Mouse (Mus musculus) ES-E14 (cell line): Measurements from ENCODE around the gene Ehd2. TPM values are rescaled to one million over a fixed set of nuclear protein-coding genes. Genes with fewer than 3 reads are reported as not detected.

Source experiments
- DNase-seq: peaks from one replicate; pipeline ENCODE4 v3.0.0-alpha.2; 2013; ENCODE audit warnings: low read depth, low spot score
- H3K27ac ChIP-seq: 2 replicates; pipeline ENCODE4 v1.5.1; 2012; ENCODE audit warnings: low read depth, mild to moderate bottlenecking, low read length, moderate library complexity, mixed read lengths; ENCODE audit not compliant: poor library complexity, insufficient read depth, severe bottlenecking
- H3K36me3 ChIP-seq: 2 replicates; pipeline ENCODE4 v1.6.1; 2012; ENCODE audit warnings: mild to moderate bottlenecking, low read length, moderate library complexity, mixed read lengths; ENCODE audit not compliant: control insufficient read depth, poor library complexity, insufficient read depth, severe bottlenecking
- H3K4me1 ChIP-seq, 2 experiments: fragments of 150-350 bp in 1 of 2; sonication (generic) in 1 of 2; 2 replicates each; pipeline ENCODE4 v1.6.1; 2012; ENCODE audit warnings: low read length in 2 of 2, mild to moderate bottlenecking in 1 of 2, mixed read lengths in 1 of 2; ENCODE audit not compliant: control insufficient read depth in 2 of 2, insufficient read depth in 2 of 2, poor library complexity in 1 of 2
- H3K4me3 ChIP-seq, 2 experiments: fragments of 150-350 bp in 1 of 2; sonication (generic) in 1 of 2; 2 replicates each; pipeline ENCODE4 v1.5.1; 2012; ENCODE audit warnings: low read length in 2 of 2, low read depth in 1 of 2, mild to moderate bottlenecking in 1 of 2, mixed read lengths in 1 of 2; ENCODE audit not compliant: insufficient read depth in 1 of 2, poor library complexity in 1 of 2, severe bottlenecking in 1 of 2
- H3K9ac ChIP-seq: 2 replicates; pipeline ENCODE4 v1.6.1; 2012; ENCODE audit warnings: low read depth, mild to moderate bottlenecking, low read length, mixed read lengths; ENCODE audit not compliant: poor library complexity, insufficient read depth, severe bottlenecking
- H3K9me3 ChIP-seq: fragments of 150-350 bp; sonication (generic); 2 replicates; pipeline ENCODE4 v1.6.1; 2012; ENCODE audit warnings: low read depth, mild to moderate bottlenecking, low read length; ENCODE audit not compliant: control insufficient read depth, insufficient read depth
- CHD2 ChIP-seq: IDR thresholded peaks from 2 replicates; pipeline ENCODE4 v1.6.1; 2014; ENCODE audit warnings: mild to moderate bottlenecking, low read depth, low read length, inconsistent platforms
- HCFC1 ChIP-seq: IDR thresholded peaks from 2 replicates; pipeline ENCODE4 v1.6.1; 2012; ENCODE audit warnings: low read length, inconsistent platforms, borderline replicate concordance; ENCODE audit not compliant: insufficient read depth
- MAFK ChIP-seq: IDR thresholded peaks from 2 replicates; pipeline ENCODE4 v1.6.1; 2014; ENCODE audit warnings: mild to moderate bottlenecking, low read depth, low read length, inconsistent platforms; ENCODE audit not compliant: insufficient read depth
- ZC3H11A ChIP-seq: IDR thresholded peaks from 2 replicates; pipeline ENCODE4 v1.6.1; 2012; ENCODE audit warnings: low read depth, mild to moderate bottlenecking, inconsistent platforms, low read length, borderline replicate concordance
- ZNF384 ChIP-seq: IDR thresholded peaks from 2 replicates; pipeline ENCODE4 v1.6.1; 2012; ENCODE audit warnings: low read depth, low read length, inconsistent platforms
- in situ Hi-C, 2 experiments: fragments of 600-800 bp; cut with MboI; formaldehyde crosslinking; loops; one replicate each; pipeline ENCODE4 v1.15.1; 2025; ENCODE audit warnings: low sequenced_read_pairs in 2 of 2, inconsistent platforms in 1 of 2; ENCODE audit not compliant: unreplicated experiment in 2 of 2
- total RNA-seq: library from RNA; depleted of rRNA; stranded (reverse); fragments of 300-350 nt; gene quantifications from 2 replicates; pipeline ENCODE4 v1.2.3, GENCODE M21; 2012

Gene Ehd2
- total RNA-seq, 1 experiment = 6.8 TPM

GRCm38 (mm10) chr7:15975451-15975850, 8.1 kb upstream of the Ehd2 start:
- H3K9ac ChIP-seq = no peak overlapping the region
- TF ChIP-seq CHD2 (no peak), ZNF384 (no peak), ZC3H11A (no peak), HCFC1 (no peak), MAFK (no peak)
- DNase-seq = no peak
- H3K4me1 ChIP-seq = peaks cover 2 to 41% of the 10 kb centered on the region in 2 experiments; a peak in 2 of 4 replicates
- H3K27ac ChIP-seq = no peak overlapping the region
- no peaks in the 10 kb centered on the region for H3K9me3 ChIP-seq
- H3K36me3 ChIP-seq = peaks cover 5% of the 10 kb centered on the region; the same call in 1 of the 2 replicates
- in situ Hi-C loops = no loop called here
- no peak overlapping the region for H3K4me3 ChIP-seq

- Histone ChIP-seq H3K36me3 (peaks cover 5% of the 10 kb centered on the region; the same call in 1 of the 2 replicates), H3K9ac (no peak overlapping the region), H3K9me3 (no peaks in the 10 kb centered on the region), H3K4me1 (peaks cover 2 to 38% of the 10 kb centered on the region in 2 experiments; a peak in 2 of 4 replicates), H3K27ac (no peak overlapping the region), H3K4me3 (no peak overlapping the region)
- TF ChIP-seq ZNF384 = 0 out of 2 replicates have a peak, but pooled peaks have one; percentile 12
- TF ChIP-seq CHD2 = no peak
- DNase-seq = peak; percentile 63
- in situ Hi-C loops = loop anchor here in 1 of 2 experiments (25.0 kb wide), 2 partner anchors 163 to 288 kb away; partner anchors contain the start of genes C5ar1, Inafm1 and Slc8a2
Measured at GRCm38 (mm10) chr7:15974712-15975111, 7.3 kb upstream of the Ehd2 start.

- peak; percentile 68 for DNase-seq
- TF ChIP-seq CHD2 (no peak), ZNF384 (no peak), HCFC1 (no peak), MAFK (no peak), ZC3H11A (no peak)
- Histone ChIP-seq H3K4me3 (peak overlapping the region; percentile 58 to 62), H3K27ac (no peak overlapping the region), H3K9ac (peak overlapping the region; percentile 35; the same call in 1 of the 2 replicates), H3K4me1 (peaks cover 2 to 28% of the 10 kb centered on the region in 2 experiments; a peak in 2 of 4 replicates), H3K9me3 (no peaks in the 10 kb centered on the region), H3K36me3 (no peaks in the 10 kb centered on the region; the same call in 1 of the 2 replicates)
- in situ Hi-C loops = loop anchor here in 1 of 2 experiments (25.0 kb wide), 2 partner anchors 165 to 290 kb away; partner anchors contain the start of genes C5ar1, Inafm1 and Slc8a2
Measured at GRCm38 (mm10) chr7:15972247-15972646, 4.9 kb upstream of the Ehd2 start.

DNA sequence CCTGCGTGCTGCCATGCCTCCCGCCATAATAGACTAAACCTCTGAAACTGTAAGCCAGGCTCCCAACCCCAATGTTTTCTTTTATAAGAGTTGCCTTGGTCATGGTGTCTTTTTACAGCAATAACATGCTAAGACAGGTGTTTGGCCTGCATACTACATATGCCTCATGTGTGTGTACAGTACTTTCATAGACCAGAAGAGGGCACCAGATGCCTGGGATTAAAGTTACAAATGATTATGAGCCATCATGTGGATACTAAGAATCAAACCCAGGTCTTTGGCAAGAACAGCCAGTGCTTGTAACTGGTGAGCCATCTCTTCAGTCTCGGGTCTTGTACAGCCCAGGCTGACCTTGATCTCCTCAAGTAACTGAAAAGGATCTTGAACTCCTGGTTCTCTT, 2.3 kb upstream of the Ehd2 start:
- no peak for TF ChIP-seq MAFK
- TF ChIP-seq HCFC1 = no peak
- TF ChIP-seq ZNF384 = no peak
- no peak for TF ChIP-seq CHD2
- TF ChIP-seq ZC3H11A = no peak
- DNase-seq = no peak
- H3K9ac ChIP-seq = no peak overlapping the region
- H3K4me3 ChIP-seq = no peak overlapping the region
- no peaks in the 10 kb centered on the region for H3K36me3 ChIP-seq
- in situ Hi-C loops = loop anchor here in 1 of 2 experiments (25.0 kb wide), 2 partner anchors 168 to 293 kb away; partner anchors contain the start of genes C5ar1, Inafm1 and Slc8a2
- H3K9me3 ChIP-seq = no peaks in the 10 kb centered on the region
- H3K4me1 ChIP-seq = peaks cover 2 to 10% of the 10 kb centered on the region in 2 experiments; a peak in 1 of 4 replicates
- H3K27ac ChIP-seq = no peak overlapping the region
